Mouse (Mus musculus): ENCODE results near the gene Rsph10b.

- TF ChIP-seq POLR2A (IDR thresholded peaks at IDR 0.05; ENCODE audit: insufficient read length, low read depth) (no peak), CEBPB (IDR thresholded peaks at IDR 0.05; ENCODE audit: insufficient read depth, poor library complexity, severe bottlenecking) (no peak), SRF (IDR thresholded peaks at IDR 0.05; ENCODE audit: control insufficient read depth, insufficient read length, low read depth) (no peak), MYOG (IDR thresholded peaks at IDR 0.05; ENCODE audit: control insufficient read depth in 1 of 3, insufficient read depth in 1 of 3, insufficient read length in 2 of 3, low read depth in 2 of 3) (no peak)
Observed at GRCm38 (mm10) chr5:143976232-143976631, 43.4 kb downstream of the Rsph10b start.

Measured in myocyte (in vitro differentiated cells).